Mouse (Mus musculus) bone marrow macrophage, adult 2 months (primary cell): ENCODE data around the gene Romo1. TPM values are rescaled to one million over a fixed set of nuclear protein-coding genes. Genes with fewer than 3 reads are reported as not detected.
A peak's percentile ranks its signal among the peaks of the same experiment; 100 is the strongest.
"Not testable (repeated sequence)": the region's sequence is repeated elsewhere in the genome, so short reads cannot be mapped to it uniquely, and the experiment has no call there.

Experiments
- H3K27ac ChIP-seq: 2 replicates; pipeline ENCODE4 v1.5.1; 2012; ENCODE audit warnings: low read depth, low read length; ENCODE audit not compliant: insufficient read depth
- H3K4me1 ChIP-seq: 2 replicates; pipeline ENCODE4 v1.6.1; 2012; ENCODE audit warnings: low read length; ENCODE audit not compliant: control insufficient read depth, insufficient read depth
- H3K4me3 ChIP-seq: 2 replicates; pipeline ENCODE4 v1.5.1; 2012; ENCODE audit warnings: mild to moderate bottlenecking, low read length, moderate library complexity; ENCODE audit not compliant: insufficient read depth
- CTCF ChIP-seq: IDR thresholded peaks from 2 replicates; pipeline ENCODE4 v1.5.1; 2012; ENCODE audit warnings: low read depth, mild to moderate bottlenecking, low read length, moderate library complexity
- POLR2A ChIP-seq: IDR thresholded peaks from 2 replicates; pipeline ENCODE4 v1.6.1; 2012; ENCODE audit warnings: mild to moderate bottlenecking, low read depth, low read length, borderline replicate concordance
- polyA plus RNA-seq: library from polyadenylated mRNA; stranded (reverse); fragments of >200 nt; gene quantifications from 2 replicates; pipeline ENCODE4 v1.2.4, GENCODE M21; 2012; ENCODE audit not compliant: missing spikeins, insufficient read depth, insufficient read length

Gene Romo1
- polyA plus RNA-seq = 115 and 116 TPM in 2 replicates

GRCm38 (mm10) chr2:156143953-156144724 lies at the start of gene Romo1, which contains the start of gene Nfs1:
Romo1 (plus strand) TSS chr2:156144039.
Nfs1 (minus strand) TSS chr2:156144186.
- Histone ChIP-seq H3K4me1 (peaks cover 9% of the 10 kb centered on the region), H3K27ac (peak within 1 kb of the TSS; percentile 33), H3K4me3 (peak within 1 kb of the TSS; percentile 76)
- TF ChIP-seq POLR2A = no peak; the same call in 1 of the 2 replicates
- no peak for TF ChIP-seq CTCF

- Histone ChIP-seq H3K4me1 (peaks cover 11% of the 10 kb centered on the region), H3K4me3 (peak overlapping the region; percentile 71), H3K27ac (no peak overlapping the region)
- TF ChIP-seq POLR2A (no peak), CTCF (no peak)
Observed at GRCm38 (mm10) chr2:156110627-156111357, 33.0 kb upstream of the Romo1 start.

DNA sequence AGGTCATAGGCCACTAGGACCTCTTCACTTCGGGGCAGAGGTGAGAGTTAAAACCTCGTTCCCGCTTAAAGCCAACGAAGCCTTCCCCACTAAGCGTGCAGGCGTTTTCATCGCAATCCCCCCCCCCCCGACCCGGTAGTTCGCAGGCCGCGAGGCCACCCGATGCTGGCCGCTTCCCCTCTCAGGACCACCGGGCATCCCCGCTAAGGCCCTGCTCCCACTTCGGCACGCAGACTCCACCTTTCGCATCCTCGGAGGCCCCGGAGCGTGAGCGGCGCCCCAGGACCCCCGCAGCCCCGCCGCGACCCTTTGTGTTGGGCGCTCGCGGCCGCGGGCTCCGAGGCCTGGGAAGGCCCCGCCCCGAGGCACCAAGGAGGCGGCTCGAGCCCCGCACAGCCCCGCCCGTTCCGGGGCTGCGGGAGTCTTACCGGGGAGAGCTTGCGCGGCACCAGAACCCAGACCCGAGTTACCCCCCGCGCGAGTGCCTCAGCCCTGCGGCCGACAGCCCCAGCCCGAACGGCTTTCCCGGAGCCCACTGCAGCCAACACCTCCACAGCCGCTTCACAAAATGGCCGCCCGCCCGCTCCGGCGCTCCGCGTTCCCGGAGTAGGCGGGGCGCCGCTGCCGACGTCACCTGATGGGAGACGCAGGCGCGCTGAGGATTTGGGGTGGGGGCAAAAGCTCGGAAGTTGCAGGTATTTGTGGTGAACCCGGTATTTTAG lies 32.3 kb upstream of the Romo1 start, which contains the start of the genes Cpne1 and Rbm12:
TSS of gene Cpne1 (minus strand) at position 608 of the 722 bp plus-strand sequence.
TSS of gene Rbm12 (minus strand) at position 621 of the 722 bp plus-strand sequence.
- H3K4me3 ChIP-seq = peak within 1 kb of the TSS; percentile 71
- peaks cover 10% of the 10 kb centered on the region for H3K4me1 ChIP-seq
- H3K27ac ChIP-seq = peak within 1 kb of the TSS; percentile 71
- TF ChIP-seq CTCF = no peak
- TF ChIP-seq POLR2A = no peak

DNA sequence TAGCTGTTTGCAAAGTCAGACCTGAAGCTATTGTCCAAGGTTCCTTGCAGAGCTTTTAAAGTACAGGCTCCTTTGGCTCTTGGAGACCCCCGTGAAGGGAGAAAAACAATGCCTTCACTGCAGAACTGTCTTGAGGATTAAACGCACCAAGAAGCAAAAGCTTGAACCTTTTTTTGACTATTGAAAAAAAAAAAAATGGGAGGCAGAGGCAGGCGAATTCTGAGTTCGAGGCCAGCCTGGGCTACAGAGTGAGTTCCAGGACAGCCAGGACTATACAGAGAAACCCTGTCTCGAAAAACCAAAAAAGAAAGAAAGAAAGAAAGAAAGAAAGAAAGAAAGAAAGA lies 31.8 kb upstream of the Romo1 start:
- 0 out of 2 replicates have a peak overlapping the region, but pooled peaks have one; percentile 2 for H3K27ac ChIP-seq
- H3K4me1 ChIP-seq = not testable (repeated sequence)
- peak overlapping the region; percentile 71 for H3K4me3 ChIP-seq

- no peaks in the 10 kb centered on the region for H3K4me1 ChIP-seq
- no peak overlapping the region for H3K27ac ChIP-seq
- H3K4me3 ChIP-seq = no peak overlapping the region
- TF ChIP-seq CTCF = no peak
Observed at GRCm38 (mm10) chr2:156119566-156119965, 24.3 kb upstream of the Romo1 start.

- TF ChIP-seq POLR2A = no peak
- no peak for TF ChIP-seq CTCF
- Histone ChIP-seq H3K4me3 (no peak overlapping the region), H3K4me1 (no peaks in the 10 kb centered on the region)
Observed at GRCm38 (mm10) chr2:156123731-156124130, 20.1 kb upstream of the Romo1 start.

GRCm38 (mm10) chr2:156126992-156127391 lies 16.8 kb upstream of the Romo1 start, which contains the start of gene Gm28036:
Gm28036 (minus strand) TSS chr2:156127092.
- Histone ChIP-seq H3K4me3 (no peak within 1 kb of the TSS), H3K4me1 (no peaks in the 10 kb centered on the region), H3K27ac (no peak within 1 kb of the TSS)
- TF ChIP-seq CTCF = no peak

More at GRCm38 (mm10) chr2:156123731-156124130, 20.1 kb upstream of the Romo1 start:
- H3K27ac ChIP-seq = no peak overlapping the region

- Histone ChIP-seq H3K4me3 (no peak overlapping the region), H3K4me1 (no peaks in the 10 kb centered on the region), H3K27ac (no peak overlapping the region)
- TF ChIP-seq POLR2A (no peak), CTCF (no peak)
Observed at GRCm38 (mm10) chr2:156134161-156134560, 9.7 kb upstream of the Romo1 start.

DNA sequence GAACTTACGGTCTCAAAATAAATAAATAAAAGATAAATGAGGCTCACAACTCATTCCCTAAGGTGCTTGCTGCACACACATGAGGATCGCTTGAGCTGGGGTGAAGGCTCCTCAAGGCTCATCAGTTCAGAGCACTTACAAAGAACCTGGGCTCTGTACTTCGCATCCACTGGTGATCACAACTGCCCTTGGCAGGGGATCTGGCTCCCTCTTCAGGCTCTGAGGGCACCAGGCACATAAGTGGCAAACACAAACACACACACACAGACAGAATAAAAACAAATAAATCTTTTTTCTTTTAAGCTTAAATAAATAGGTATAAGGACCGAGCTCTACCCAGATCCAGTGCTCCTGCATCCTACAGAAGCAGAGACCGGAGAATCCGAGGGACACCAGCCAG lies 8.1 kb upstream of the Romo1 start:
- Histone ChIP-seq H3K4me3 (no peak overlapping the region), H3K27ac (no peak overlapping the region), H3K4me1 (no peaks in the 10 kb centered on the region)
- no peak for TF ChIP-seq CTCF
- TF ChIP-seq POLR2A = no peak
